Mouse (Mus musculus) C2C12 (cell line): Measurements from ENCODE around the gene Mto1. TPM values are rescaled to one million over a fixed set of nuclear protein-coding genes. Genes with fewer than 3 reads are reported as not detected.
"Not testable (repeated sequence)": the region's sequence is repeated elsewhere in the genome, so short reads cannot be mapped to it uniquely, and the experiment has no call there.

Experiments
- H3K27me3 ChIP-seq: one replicate; pipeline ENCODE4 v1.6.1; 2011; ENCODE audit not compliant: control insufficient read depth, insufficient read depth, insufficient read length
- H3K36me3 ChIP-seq: one replicate; pipeline ENCODE4 v1.6.1; 2011; ENCODE audit not compliant: control insufficient read depth, insufficient read depth
- H3K4me3 ChIP-seq: one replicate; pipeline ENCODE4 v1.5.1; 2011; ENCODE audit warnings: mild to moderate bottlenecking, control low read depth; ENCODE audit not compliant: poor library complexity, insufficient read depth, severe bottlenecking
- H3K79me2 ChIP-seq: one replicate; pipeline ENCODE4 v1.6.1; 2011; ENCODE audit not compliant: control insufficient read depth, insufficient read depth
- H3K79me3 ChIP-seq: one replicate; pipeline ENCODE4 v1.6.1; 2011; ENCODE audit warnings: low read depth, control low read depth
- H3ac ChIP-seq: one replicate; pipeline ENCODE3; 2011; ENCODE audit warnings: low read depth; ENCODE audit not compliant: control insufficient read depth, insufficient read length
- CEBPB ChIP-seq: IDR thresholded peaks from one replicate; pipeline ENCODE4 v1.6.1; 2011; ENCODE audit warnings: low read depth, mild to moderate bottlenecking, control low read depth, moderate library complexity
- CTCF ChIP-seq: IDR thresholded peaks from one replicate; pipeline ENCODE4 v1.5.1; 2011; ENCODE audit not compliant: control insufficient read depth, insufficient read depth, insufficient read length
- FOSL1 ChIP-seq: IDR thresholded peaks from one replicate; pipeline ENCODE4 v1.8.0; 2011; ENCODE audit warnings: mild to moderate bottlenecking, low read length; ENCODE audit not compliant: poor library complexity, insufficient read depth, severe bottlenecking
- MAX ChIP-seq: IDR thresholded peaks from one replicate; pipeline ENCODE4 v1.6.1; 2011; ENCODE audit warnings: mild to moderate bottlenecking, control low read depth
- MYOD1 ChIP-seq: IDR thresholded peaks from one replicate; pipeline ENCODE4 v1.6.1; 2011; ENCODE audit warnings: low read depth; ENCODE audit not compliant: control insufficient read depth, insufficient read length
- MYOG ChIP-seq: IDR thresholded peaks from one replicate; pipeline ENCODE4 v1.6.1; 2011; ENCODE audit not compliant: control insufficient read depth, insufficient read length; ENCODE audit errors: extremely low read depth
- USF1 ChIP-seq: IDR thresholded peaks from one replicate; pipeline ENCODE4 v1.6.1; 2011; ENCODE audit warnings: low read depth, mild to moderate bottlenecking, control low read depth, moderate library complexity
- polyA plus RNA-seq: library from polyadenylated mRNA; unstranded; fragments of >200 nt; fragmentation: generic; extraction: Trizol; gene quantifications from one replicate; pipeline ENCODE4 v1.2.1, GENCODE M21; 2012; ENCODE audit warnings: missing spikeins

Mto1 gene
- polyA plus RNA-seq, 1 experiment: 11.2 TPM

GRCm38 (mm10) chr9:78477021-78477551 lies 29.1 kb downstream of the Mto1 start:
- H3ac ChIP-seq: no peak overlapping the region
- H3K27me3 ChIP-seq: no peaks in the 10 kb centered on the region
- H3K79me2 ChIP-seq: peaks cover 38% of the 10 kb centered on the region
- TF ChIP-seq USF1 (peak; percentile 31), CEBPB (no peak), MYOG (no peak)
- H3K36me3 ChIP-seq: peaks cover 44% of the 10 kb centered on the region
- no peak overlapping the region for H3K4me3 ChIP-seq
- peaks cover 31% of the 10 kb centered on the region for H3K79me3 ChIP-seq

- H3K27me3 ChIP-seq, H3K4me3 ChIP-seq: not testable (repeated sequence)
- H3K36me3 ChIP-seq: peaks cover 44% of the 10 kb centered on the region
- peak overlapping the region; percentile 3 for H3ac ChIP-seq
- peaks cover 38% of the 10 kb centered on the region for H3K79me2 ChIP-seq
- H3K79me3 ChIP-seq: peaks cover 31% of the 10 kb centered on the region
Observed at GRCm38 (mm10) chr9:78478009-78478605, 30.1 kb downstream of the Mto1 start.

- H3K4me3 ChIP-seq: peak overlapping the region; percentile 85
- H3ac ChIP-seq: peak overlapping the region; percentile 67
- peaks cover 38% of the 10 kb centered on the region for H3K79me2 ChIP-seq
- peaks cover 31% of the 10 kb centered on the region for H3K79me3 ChIP-seq
- H3K27me3 ChIP-seq: not testable (repeated sequence)
- peaks cover 44% of the 10 kb centered on the region for H3K36me3 ChIP-seq
Observed at GRCm38 (mm10) chr9:78479308-78479707, 31.3 kb downstream of the Mto1 start.

GRCm38 (mm10) chr9:78480227-78480626 lies 32.2 kb downstream of the Mto1 start:
- H3K79me2 ChIP-seq: peaks cover 38% of the 10 kb centered on the region
- H3K4me3 ChIP-seq: peak overlapping the region; percentile 85
- H3K79me3 ChIP-seq: peaks cover 31% of the 10 kb centered on the region
- peaks cover 44% of the 10 kb centered on the region for H3K36me3 ChIP-seq
- H3K27me3 ChIP-seq: not testable (repeated sequence)
- peak overlapping the region; percentile 73 for H3ac ChIP-seq

GRCm38 (mm10) chr9:78480706-78481358 lies 32.8 kb downstream of the Mto1 start:
- no peak for TF ChIP-seq FOSL1
- TF ChIP-seq CTCF: no peak
- no peak for TF ChIP-seq MAX
- no peak for TF ChIP-seq MYOD1
- TF ChIP-seq USF1: no peak
- no peak for TF ChIP-seq CEBPB
- no peak for TF ChIP-seq MYOG
- Histone ChIP-seq H3K79me2 (peaks cover 38% of the 10 kb centered on the region), H3ac (peak overlapping the region; percentile 97), H3K36me3 (peaks cover 44% of the 10 kb centered on the region), H3K79me3 (peaks cover 31% of the 10 kb centered on the region), H3K4me3 (peak overlapping the region; percentile 85), H3K27me3 (no peaks in the 10 kb centered on the region)

GRCm38 (mm10) chr9:78481423-78482331 lies 33.7 kb downstream of the Mto1 start:
- TF ChIP-seq MAX (peak; percentile 62), USF1 (no peak)
- H3K79me3 ChIP-seq: peaks cover 31% of the 10 kb centered on the region
- H3K79me2 ChIP-seq: peaks cover 38% of the 10 kb centered on the region
- peaks cover 41% of the 10 kb centered on the region for H3K36me3 ChIP-seq
- H3ac ChIP-seq: peak overlapping the region; percentile 97
- H3K27me3 ChIP-seq: no peaks in the 10 kb centered on the region
- H3K4me3 ChIP-seq: peak overlapping the region; percentile 85
